Mouse (Mus musculus) E14TG2a.4 (cell line): ENCODE results near the gene Rpl36al.

ENCODE experiments used
- H3K27me3 ChIP-seq: 2 replicates; pipeline ENCODE4 v1.6.1; 2014; ENCODE audit warnings: low read length, control low read depth; ENCODE audit not compliant: insufficient read depth
- H3K36me3 ChIP-seq: 2 replicates; pipeline ENCODE4 v1.6.1; 2014; ENCODE audit warnings: low read length, control low read depth; ENCODE audit not compliant: insufficient read depth
- H3K4me1 ChIP-seq: replicated peaks from 2 replicates; pipeline ENCODE4 v1.6.1; 2014; ENCODE audit warnings: low read depth, low read length, control low read depth
- H3K4me3 ChIP-seq: replicated peaks from 2 replicates; pipeline ENCODE4 v1.5.1; 2014; ENCODE audit warnings: mild to moderate bottlenecking, low read length
- H3K9me3 ChIP-seq: 2 replicates; pipeline ENCODE4 v1.6.1; 2014; ENCODE audit warnings: low read length, control low read depth
- CTCF ChIP-seq: conservative IDR thresholded peaks from 2 replicates; pipeline ENCODE4 v1.5.1; 2014; ENCODE audit warnings: low read length
- NANOG ChIP-seq: IDR thresholded peaks from 2 replicates; pipeline ENCODE4 v1.6.1; 2014; ENCODE audit warnings: borderline replicate concordance, low read length, mixed read lengths
- POU5F1 ChIP-seq: IDR thresholded peaks from 2 replicates; pipeline ENCODE4 v1.6.1; 2014; ENCODE audit warnings: low read length, borderline replicate concordance

The Rpl36al gene

DNA sequence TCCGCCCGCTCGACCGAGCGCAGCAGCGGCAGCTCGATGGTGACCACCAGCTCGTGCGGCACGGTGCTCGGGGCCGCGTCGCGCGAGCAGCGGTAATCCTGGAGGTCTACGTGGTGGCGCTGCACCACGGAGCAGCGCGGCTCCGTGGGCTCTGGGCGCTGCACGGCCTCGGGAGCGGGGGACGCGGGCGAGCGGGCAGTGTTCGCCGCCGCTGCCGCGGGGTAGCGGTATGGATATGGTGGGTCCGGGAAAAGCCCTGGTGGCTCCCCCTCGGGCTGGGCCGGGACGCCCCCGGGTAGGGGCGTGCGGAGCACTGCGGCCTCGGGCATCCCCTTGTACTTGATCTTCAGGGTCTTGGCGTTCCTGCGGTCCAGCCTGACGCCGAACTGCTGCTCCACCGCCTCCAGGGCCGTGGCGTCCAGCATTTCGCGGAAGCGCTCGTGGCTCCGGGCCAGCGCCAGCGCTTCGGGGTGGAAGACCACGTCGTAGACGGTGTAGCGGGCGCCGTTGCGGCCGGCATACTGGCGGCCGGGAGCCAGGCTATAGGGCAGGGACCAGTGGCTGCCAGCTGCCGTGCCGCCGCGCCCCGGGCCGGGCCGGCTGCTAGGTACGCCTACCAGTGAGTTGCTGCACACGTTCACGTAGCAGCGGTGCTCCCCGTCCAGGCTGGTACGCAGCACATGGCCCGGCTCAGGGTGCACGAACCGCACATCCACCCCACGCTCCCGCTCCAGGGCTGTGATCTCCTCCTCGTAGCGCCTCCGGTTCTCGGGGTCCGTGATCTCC is 13.7 kb upstream of the Rpl36al start:
- H3K4me1 ChIP-seq: peaks cover 36% of the 10 kb centered on the region
- H3K27me3 ChIP-seq: peaks cover 6% of the 10 kb centered on the region; the same call in 1 of the 2 replicates
- no peaks in the 10 kb centered on the region for H3K9me3 ChIP-seq
- peak overlapping the region; percentile 94 for H3K4me3 ChIP-seq
- TF ChIP-seq CTCF: no peak
- no peak for TF ChIP-seq POU5F1
- no peak for TF ChIP-seq NANOG
- peaks cover 35% of the 10 kb centered on the region for H3K36me3 ChIP-seq

DNA sequence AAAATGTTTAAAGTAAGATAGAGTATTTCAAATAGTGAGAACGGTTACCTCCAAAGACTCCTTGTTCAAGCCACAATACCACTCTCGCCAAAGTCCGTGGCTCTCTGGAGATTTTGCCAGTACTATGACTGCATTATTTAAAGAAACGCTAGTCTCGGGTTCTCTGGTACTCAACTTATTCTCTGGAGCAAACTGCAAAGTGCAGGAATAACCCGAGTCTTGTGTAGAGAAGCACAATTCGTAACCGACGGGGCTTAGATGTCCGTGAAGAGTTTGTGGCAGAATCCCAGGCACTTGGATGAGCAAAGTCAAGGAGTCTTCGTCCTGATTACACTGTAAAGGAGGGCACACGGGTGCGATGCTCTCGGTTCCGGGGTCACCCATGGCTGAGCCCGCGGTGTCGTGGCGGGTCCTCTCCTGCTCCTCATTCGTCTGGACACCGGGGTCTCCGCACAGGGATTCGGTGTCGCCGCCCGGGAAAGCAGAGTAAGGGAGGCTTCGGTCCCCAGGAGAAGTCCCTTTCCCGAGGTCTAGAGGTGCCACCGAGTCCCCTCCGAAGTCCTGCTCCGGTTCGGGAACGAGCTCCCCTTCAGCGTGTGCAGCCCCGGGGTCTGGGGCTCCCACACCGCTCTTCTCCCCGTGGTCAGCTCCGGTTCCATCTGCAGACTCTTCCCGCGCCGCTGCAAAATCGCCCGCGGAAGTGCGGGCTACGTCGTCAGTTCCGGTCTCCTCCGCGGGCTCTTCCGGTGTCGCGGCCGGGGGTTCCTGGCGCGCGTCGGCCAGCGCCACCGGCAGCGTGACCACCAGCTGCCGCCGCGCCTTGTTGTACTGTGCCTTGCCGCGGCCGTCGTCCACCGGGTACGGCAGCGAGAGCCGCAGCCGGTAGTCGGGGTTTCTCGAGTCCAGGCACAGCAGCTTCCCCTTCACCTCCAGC is 12.8 kb upstream of the Rpl36al start, which contains the start of gene Gm49383:
Gene Gm49383, minus strand, starts transcription at position 661 of the 934 bp plus-strand sequence.
- Histone ChIP-seq H3K36me3 (peaks cover 36% of the 10 kb centered on the region), H3K9me3 (no peaks in the 10 kb centered on the region), H3K27me3 (peaks cover 6% of the 10 kb centered on the region; the same call in 1 of the 2 replicates), H3K4me1 (peaks cover 36% of the 10 kb centered on the region), H3K4me3 (peak within 1 kb of the TSS; percentile 94)
- no peak for TF ChIP-seq NANOG
- no peak for TF ChIP-seq POU5F1
- TF ChIP-seq CTCF: no peak

DNA sequence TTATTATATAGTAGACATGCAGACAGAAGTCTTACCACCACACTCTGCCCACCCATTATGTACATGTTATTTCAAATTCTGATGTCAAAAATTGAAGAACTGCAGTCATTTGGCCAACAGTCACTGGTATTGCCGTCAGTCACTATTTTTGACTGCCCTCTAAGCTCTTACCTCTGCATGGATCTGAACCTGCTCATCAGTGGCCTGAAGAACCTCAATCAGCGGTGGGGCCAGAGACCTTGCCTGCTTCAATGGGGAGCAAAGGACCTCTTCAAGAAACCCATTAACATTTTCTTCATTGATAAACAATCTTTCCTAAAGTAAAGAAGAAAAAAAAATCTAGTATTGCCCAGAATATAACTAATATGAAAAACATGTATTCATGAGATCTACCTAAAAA is 8.8 kb upstream of the Rpl36al start:
- Histone ChIP-seq H3K36me3 (peaks cover 42% of the 10 kb centered on the region), H3K4me1 (peaks cover 26% of the 10 kb centered on the region), H3K4me3 (no peak overlapping the region), H3K27me3 (peaks cover 6% of the 10 kb centered on the region; the same call in 1 of the 2 replicates), H3K9me3 (no peaks in the 10 kb centered on the region)
- TF ChIP-seq NANOG (no peak), CTCF (no peak), POU5F1 (no peak)

DNA sequence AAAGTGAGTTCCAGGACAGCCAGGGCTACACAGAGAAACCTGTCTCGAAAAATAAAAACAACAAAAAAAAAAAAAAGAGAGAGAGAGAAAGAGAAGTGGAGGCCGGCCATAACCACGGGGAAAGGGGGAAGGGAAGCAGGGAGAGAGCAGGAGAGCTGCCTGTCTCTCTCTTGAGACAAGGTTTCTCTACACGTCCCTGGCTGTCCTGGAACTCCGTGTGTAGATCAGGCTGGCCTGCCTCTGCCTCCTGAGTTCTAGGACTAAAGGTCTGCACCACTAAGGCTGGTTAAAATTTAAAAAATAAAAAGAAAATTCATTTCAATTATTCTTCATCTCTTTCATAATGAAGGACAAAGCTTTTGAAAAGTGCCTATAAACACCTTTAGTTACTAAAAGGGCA is 7.5 kb upstream of the Rpl36al start:
- Histone ChIP-seq H3K4me3 (no peak overlapping the region), H3K36me3 (peaks cover 53% of the 10 kb centered on the region), H3K27me3 (peaks cover under 1% of the 10 kb centered on the region; the same call in 1 of the 2 replicates), H3K9me3 (no peaks in the 10 kb centered on the region), H3K4me1 (peaks cover 37% of the 10 kb centered on the region)
- no peak for TF ChIP-seq POU5F1
- no peak for TF ChIP-seq NANOG
- TF ChIP-seq CTCF: no peak

DNA sequence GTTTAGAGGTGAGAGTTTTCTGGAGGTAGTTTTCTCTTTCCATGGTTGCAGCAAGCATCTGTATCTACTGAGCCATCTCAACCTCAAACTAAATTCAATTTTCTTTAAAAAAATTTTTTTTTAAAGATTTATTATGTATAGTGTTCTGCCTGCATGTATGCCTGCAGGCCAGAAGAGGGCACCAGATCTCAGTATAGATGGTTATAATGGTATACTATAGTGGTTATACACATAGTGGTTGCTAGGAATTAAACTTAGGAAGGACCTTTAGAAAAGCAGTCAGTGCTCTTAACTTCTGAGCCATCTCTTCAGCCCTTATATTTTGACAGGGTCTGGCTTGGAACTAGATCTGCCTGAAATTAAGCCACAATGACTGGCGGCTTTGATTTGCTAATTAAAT is 6.6 kb upstream of the Rpl36al start:
- H3K9me3 ChIP-seq: no peaks in the 10 kb centered on the region
- H3K27me3 ChIP-seq: no peaks in the 10 kb centered on the region; the same call in 1 of the 2 replicates
- no peak for TF ChIP-seq POU5F1
- TF ChIP-seq CTCF: peak; percentile 39
- TF ChIP-seq NANOG: no peak
- H3K36me3 ChIP-seq: peaks cover 58% of the 10 kb centered on the region
- H3K4me3 ChIP-seq: no peak overlapping the region
- peaks cover 37% of the 10 kb centered on the region for H3K4me1 ChIP-seq

DNA sequence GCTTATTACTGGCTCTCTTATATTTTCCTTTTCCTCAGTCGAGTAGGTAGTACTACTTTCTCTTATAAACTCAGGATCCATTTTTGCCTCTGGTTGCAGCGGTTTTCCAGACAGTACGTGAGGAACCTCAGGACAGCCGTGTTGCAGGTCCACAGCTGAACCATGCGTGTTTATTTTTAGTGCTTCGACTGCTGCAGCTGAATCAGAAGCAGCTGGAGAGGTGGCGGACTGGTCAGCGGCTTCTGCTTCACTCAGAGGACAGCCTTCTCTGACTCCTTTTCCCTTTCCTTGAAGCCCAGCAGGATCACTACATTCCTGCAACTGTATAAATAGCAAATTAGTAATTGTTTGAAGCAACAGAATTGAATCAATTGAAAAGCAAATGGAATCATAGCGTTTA is 6.2 kb upstream of the Rpl36al start:
- Histone ChIP-seq H3K9me3 (no peaks in the 10 kb centered on the region), H3K4me3 (no peak overlapping the region), H3K27me3 (no peaks in the 10 kb centered on the region; the same call in 1 of the 2 replicates), H3K4me1 (peaks cover 38% of the 10 kb centered on the region), H3K36me3 (peaks cover 63% of the 10 kb centered on the region)
- TF ChIP-seq POU5F1 (no peak), NANOG (no peak), CTCF (no peak)

DNA sequence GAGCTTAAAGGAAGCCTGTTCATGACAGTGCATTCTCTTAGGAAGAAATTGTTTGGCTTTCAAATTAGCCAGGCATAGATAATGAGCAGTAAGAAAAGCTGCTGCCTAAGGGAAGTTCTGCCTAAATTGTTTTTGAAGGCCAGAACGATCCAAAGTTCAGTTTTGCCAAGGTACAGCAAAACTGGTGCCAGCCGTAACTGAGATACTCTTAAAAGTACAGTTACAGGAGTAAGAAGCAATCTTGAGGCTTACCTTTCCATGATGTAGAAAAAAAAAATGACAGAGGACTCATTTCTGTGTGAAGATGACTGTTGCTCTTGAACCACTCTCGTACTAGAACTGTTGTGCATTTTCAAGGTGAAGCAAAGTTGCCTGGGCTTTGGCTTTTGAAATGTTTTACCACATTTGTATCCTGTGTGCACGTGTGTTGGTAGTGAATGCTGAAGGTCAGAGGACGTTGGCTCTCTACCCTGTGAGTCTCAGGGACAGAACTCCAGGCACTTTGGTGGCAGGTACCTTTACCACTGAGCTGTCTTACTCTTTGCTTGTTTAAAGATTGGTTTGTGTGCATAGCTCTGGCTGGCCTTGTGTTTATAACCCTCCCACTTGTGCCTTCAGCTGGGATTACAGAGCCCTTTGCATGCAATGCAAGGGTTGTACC is 3.1 kb upstream of the Rpl36al start:
- Histone ChIP-seq H3K9me3 (no peaks in the 10 kb centered on the region), H3K27me3 (no peaks in the 10 kb centered on the region; the same call in 1 of the 2 replicates)
- TF ChIP-seq CTCF (no peak), NANOG (no peak), POU5F1 (no peak)

DNA sequence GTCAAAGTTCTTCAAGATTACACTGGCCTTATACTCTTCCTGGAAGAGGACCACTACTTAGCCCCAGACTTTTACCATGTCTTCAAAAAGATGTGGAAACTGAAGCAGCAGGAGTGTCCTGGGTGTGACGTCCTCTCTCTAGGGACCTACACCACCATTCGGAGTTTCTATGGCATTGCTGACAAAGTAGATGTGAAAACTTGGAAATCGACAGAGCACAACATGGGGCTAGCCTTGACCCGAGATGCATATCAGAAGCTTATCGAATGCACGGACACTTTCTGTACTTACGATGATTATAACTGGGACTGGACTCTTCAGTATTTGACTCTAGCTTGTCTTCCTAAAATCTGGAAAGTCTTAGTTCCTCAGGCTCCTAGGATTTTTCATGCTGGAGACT is 1.5 kb upstream of the Rpl36al start:
- Histone ChIP-seq H3K27me3 (no peaks in the 10 kb centered on the region; the same call in 1 of the 2 replicates), H3K36me3 (peaks cover 61% of the 10 kb centered on the region), H3K9me3 (no peaks in the 10 kb centered on the region), H3K4me1 (peaks cover 51% of the 10 kb centered on the region), H3K4me3 (peak overlapping the region; percentile 98)
- no peak for TF ChIP-seq CTCF
- TF ChIP-seq NANOG: no peak
- no peak for TF ChIP-seq POU5F1

More for the DNA sequence above, 3.1 kb upstream of the Rpl36al start:
- Histone ChIP-seq H3K4me1 (peaks cover 48% of the 10 kb centered on the region), H3K4me3 (no peak overlapping the region), H3K36me3 (peaks cover 65% of the 10 kb centered on the region)
